Mouse (Mus musculus) adrenal gland, adult 10 weeks (tissue): ENCODE results near the gene Rhebl1. TPM values are rescaled to one million over a fixed set of nuclear protein-coding genes. Genes with fewer than 3 reads are reported as not detected.

ENCODE experiments used
- polyA plus RNA-seq: library from polyadenylated mRNA; stranded (reverse); fragments of 350-450 nt; fragmentation: Illumina TruSeq; extraction: RNeasy Lipid Tissue Mini Kit (QIAGEN cat#74804); gene quantifications from one replicate; pipeline ENCODE4 v1.2.3, GENCODE M21; 2014; ENCODE audit warnings: low read depth, low replicate concordance

Rhebl1 gene
- polyA plus RNA-seq, result 1.5 TPM

DNA sequence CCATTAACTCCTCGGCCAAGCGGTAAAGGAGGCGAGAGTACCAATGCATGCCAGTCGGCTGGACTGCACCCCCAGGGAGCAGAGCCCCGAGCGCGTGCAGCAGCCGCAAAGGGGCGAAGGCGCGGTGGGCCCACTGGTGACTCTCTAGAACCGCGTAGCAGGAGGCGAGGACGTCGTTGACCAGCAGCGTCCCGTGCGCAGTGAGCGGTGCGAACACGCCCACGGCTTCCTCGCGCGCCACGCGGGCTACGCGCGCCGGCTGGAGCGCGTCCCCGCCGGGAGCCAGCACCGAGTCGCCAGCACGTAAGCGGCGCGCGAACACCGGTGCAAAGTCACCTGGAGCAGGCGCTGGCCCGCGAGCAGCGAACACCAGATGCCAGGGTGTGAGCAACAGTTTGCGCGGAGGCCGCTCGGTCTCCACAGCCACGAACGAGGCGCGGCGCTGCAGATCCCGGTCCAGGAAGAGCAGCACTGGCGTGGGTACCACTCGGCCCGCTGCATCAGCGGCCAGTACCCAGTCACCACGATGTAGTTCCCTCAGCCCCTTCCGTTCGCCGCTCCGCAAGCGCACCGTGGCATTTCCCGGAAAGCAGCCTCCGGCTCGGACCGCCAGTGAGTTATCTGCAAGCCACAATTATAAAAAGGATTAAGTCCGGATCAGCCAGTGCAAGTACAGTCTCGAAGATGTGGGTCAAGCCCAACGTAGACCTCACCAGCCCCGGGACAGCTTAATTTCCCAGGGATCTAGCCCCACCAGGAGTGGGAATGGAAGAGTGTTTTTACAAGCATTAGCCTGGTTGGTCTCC lies at the start of gene Rhebl1:
Gene Rhebl1, minus strand, starts transcription at position 601 of the 806 bp plus-strand sequence.

GRCm38 (mm10) chr15:98934217-98934839 lies 40.0 kb upstream of the Rhebl1 start, which contains the start of gene Tuba1b:
Gene Tuba1b (minus strand): TSS chr15:98934565.

GRCm38 (mm10) chr15:98917538-98918498 lies 23.5 kb upstream of the Rhebl1 start, which contains the start of gene Lmbr1l:
Gene Lmbr1l (minus strand): TSS chr15:98918231.

DNA sequence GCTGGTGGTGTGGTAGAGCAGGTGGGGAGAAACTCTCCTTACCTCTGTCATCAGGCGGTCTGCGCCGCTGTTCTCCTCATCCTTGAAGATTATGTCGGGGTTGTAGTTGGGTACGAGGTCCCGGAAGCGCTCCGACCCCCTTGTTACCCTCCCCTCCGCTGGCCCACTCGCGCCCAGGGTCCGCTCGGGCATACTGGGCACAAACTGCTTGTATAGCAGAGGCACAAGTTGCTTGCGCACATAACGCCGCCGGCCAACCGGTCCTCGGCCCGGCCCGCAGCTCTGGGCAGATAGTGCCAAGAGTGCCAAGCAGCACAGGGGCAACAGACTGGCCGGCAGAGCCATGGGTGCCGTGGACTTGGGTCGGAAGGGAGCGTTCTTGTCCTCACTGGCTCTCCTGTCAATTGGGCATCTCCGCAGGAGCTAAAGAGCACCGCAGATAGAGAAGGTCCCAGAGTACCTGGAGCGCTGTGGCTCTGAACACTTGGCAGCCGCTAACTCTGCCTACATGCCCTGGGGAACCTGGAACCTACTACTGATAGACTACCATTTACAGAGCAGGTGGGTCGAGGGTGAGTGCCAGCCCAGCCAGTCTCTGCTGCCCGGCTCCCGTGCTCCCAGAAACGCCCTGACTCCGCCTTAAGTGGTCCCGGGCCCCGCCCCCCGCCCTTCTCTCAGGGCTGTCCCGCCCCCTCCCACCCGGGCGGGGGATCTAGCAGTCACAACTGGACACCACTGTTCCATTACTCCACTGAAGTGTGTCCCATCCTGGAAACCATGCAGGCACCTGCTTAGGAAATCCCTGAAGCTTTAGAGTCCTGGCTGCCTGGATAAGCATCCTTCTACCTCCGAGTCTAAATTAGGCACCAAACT lies 3.8 kb upstream of the Rhebl1 start, which contains the start of gene Dhh:
Gene Dhh, minus strand, starts transcription at position 613 of the 873 bp plus-strand sequence.

GRCm38 (mm10) chr15:98871070-98871915 lies 23.0 kb downstream of the Rhebl1 start, which contains the start of gene Kmt2d:
Gene Kmt2d (minus strand): TSS chr15:98871204.

GRCm38 (mm10) chr15:98830736-98831683 lies 63.3 kb downstream of the Rhebl1 start, which contains the start of gene Prkag1:
Gene Prkag1 (minus strand): TSS chr15:98831521.

Other genes starting within 250 kb of the Rhebl1 start
- gene Ddx23, start 231.6 kb downstream of the Rhebl1 start, polyA plus RNA-seq, result 4.0 TPM
- gene Rnd1, start 217.1 kb downstream of the Rhebl1 start, polyA plus RNA-seq, result not detected
- gene Ccdc65, start 186.3 kb downstream of the Rhebl1 start, polyA plus RNA-seq, result not detected
- not detected for gene Fkbp11, start 166.3 kb downstream of the Rhebl1 start, polyA plus RNA-seq
- 59.2 TPM for gene Arf3, start 131.3 kb downstream of the Rhebl1 start, polyA plus RNA-seq
- gene Wnt10b, start 116.4 kb downstream of the Rhebl1 start, polyA plus RNA-seq, result 0.23 TPM
- not detected for gene Wnt1, start 104.7 kb downstream of the Rhebl1 start, polyA plus RNA-seq
- not detected for gene Ddn, start 85.0 kb downstream of the Rhebl1 start, polyA plus RNA-seq
- gene Prkag1, start 63.0 kb downstream of the Rhebl1 start, polyA plus RNA-seq, result 69.0 TPM
- 2.3 TPM for gene Kmt2d, start 23.3 kb downstream of the Rhebl1 start, polyA plus RNA-seq
- gene Dhh, start 4.0 kb upstream of the Rhebl1 start, polyA plus RNA-seq, result 0.47 TPM
- gene Lmbr1l, start 23.7 kb upstream of the Rhebl1 start, polyA plus RNA-seq, result 1.9 TPM
- gene Tuba1b, start 40.0 kb upstream of the Rhebl1 start, polyA plus RNA-seq, result 54.1 TPM
- gene Gm49450, start 59.0 kb upstream of the Rhebl1 start, polyA plus RNA-seq, result not detected
- 44.0 TPM for gene Tuba1a, start 59.2 kb upstream of the Rhebl1 start, polyA plus RNA-seq
- gene Tuba1c, start 135.4 kb upstream of the Rhebl1 start, polyA plus RNA-seq, result 23.9 TPM
- not detected for gene Prph, start 160.6 kb upstream of the Rhebl1 start, polyA plus RNA-seq
- not detected for gene Troap, start 180.0 kb upstream of the Rhebl1 start, polyA plus RNA-seq
- gene C1ql4, start 193.3 kb upstream of the Rhebl1 start, polyA plus RNA-seq, result not detected
- gene Dnajc22, start 198.6 kb upstream of the Rhebl1 start, polyA plus RNA-seq, result not detected
- gene Spats2, start 231.4 kb upstream of the Rhebl1 start, polyA plus RNA-seq, result 35.1 TPM